Mouse (Mus musculus) midbrain, embryonic 16.5 days (tissue): ENCODE data around the gene Hipk2. TPM values are rescaled to one million over a fixed set of nuclear protein-coding genes. Genes with fewer than 3 reads are reported as not detected.

Experiments
- ATAC-seq: fragments of 200-750 bp; cut with Nextera tagmentation; 2 replicates; pipeline ENCODE4 v1.8.0; 2017; ENCODE audit warnings: moderate TSS enrichment
- H3K27ac ChIP-seq: fragments of 300-500 bp; sonication (generic); 2 replicates; pipeline ENCODE4 v1.5.1; 2014; ENCODE audit warnings: mild to moderate bottlenecking, low read length, mixed read lengths
- H3K27me3 ChIP-seq: fragments of 300-500 bp; sonication (generic); 2 replicates; pipeline ENCODE4 v1.6.1; 2014; ENCODE audit warnings: low read depth, low read length, mixed read lengths; ENCODE audit not compliant: control insufficient read depth, insufficient read depth
- H3K36me3 ChIP-seq: fragments of 300-500 bp; sonication (generic); 2 replicates; pipeline ENCODE4 v1.6.1; 2014; ENCODE audit warnings: mild to moderate bottlenecking, low read length, moderate library complexity, mixed read lengths; ENCODE audit not compliant: control insufficient read depth, insufficient read depth
- H3K4me1 ChIP-seq: fragments of 300-500 bp; sonication (generic); 2 replicates; pipeline ENCODE4 v1.6.1; 2014; ENCODE audit warnings: mild to moderate bottlenecking, low read length, mixed read lengths; ENCODE audit not compliant: control insufficient read depth, insufficient read depth
- H3K4me2 ChIP-seq: fragments of 300-500 bp; sonication (generic); 2 replicates; pipeline ENCODE4 v1.6.1; 2014; ENCODE audit warnings: mild to moderate bottlenecking, low read length, mixed read lengths
- H3K4me3 ChIP-seq: fragments of 300-500 bp; sonication (generic); 2 replicates; pipeline ENCODE4 v1.5.1; 2014; ENCODE audit warnings: low read depth, mild to moderate bottlenecking, low read length, moderate library complexity, mixed read lengths
- H3K9ac ChIP-seq: fragments of 300-500 bp; sonication (generic); 2 replicates; pipeline ENCODE4 v1.6.1; 2014; ENCODE audit warnings: low read depth, low read length, mixed read lengths
- H3K9me3 ChIP-seq: fragments of 300-500 bp; sonication (generic); replicated peaks from 2 replicates; pipeline ENCODE4 v1.6.1; 2014; ENCODE audit warnings: mild to moderate bottlenecking, low read length, mixed read lengths; ENCODE audit not compliant: control insufficient read depth, poor library complexity, severe bottlenecking
- WGBS: fragments of 180-500 bp; shearing (Covaris S2); extraction: QIAGEN DNeasy Blood & Tissue Kit; methylation state at CpG from one replicate; pipeline ENCODE4 v1.1.7; 2014; 5-methylcytosine and 5-hydroxymethylcytosine counted together
- polyA plus RNA-seq: library from polyadenylated mRNA; unstranded; fragments of >200 nt; fragmentation: Nextera tagmentation; extraction: Ambion mirVana; gene quantifications from 2 replicates; pipeline ENCODE4 v1.2.1, GENCODE M21; 2015

Gene Hipk2
- polyA plus RNA-seq, 1 experiment from 2014 or later, result 32.7 TPM

DNA sequence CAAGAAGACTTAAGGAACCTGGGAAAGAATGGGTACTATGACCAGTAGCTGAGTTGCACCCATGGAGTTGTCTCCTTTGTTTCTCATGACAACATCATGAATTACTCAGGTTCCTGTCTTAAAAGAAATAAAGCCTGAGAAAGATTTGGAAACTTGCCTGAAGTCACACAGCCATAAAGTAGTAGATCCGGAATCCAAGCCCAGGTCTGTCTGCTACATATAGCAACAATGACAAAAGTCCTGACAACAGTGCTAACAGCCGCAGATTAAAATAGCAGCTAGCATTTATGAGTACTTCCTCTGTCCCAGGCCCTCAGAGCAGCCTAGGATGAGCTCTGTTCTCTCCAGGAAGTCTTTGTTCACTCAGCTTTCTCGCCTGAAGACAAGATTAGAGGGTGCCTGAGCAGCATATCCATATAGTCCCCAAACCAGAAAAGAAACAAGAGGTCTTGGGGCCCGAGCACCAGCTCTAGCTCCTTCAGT is 69.0 kb downstream of the Hipk2 start:
- WGBS, result 74% methylated on average over 4 of the region's 4 CpGs

DNA sequence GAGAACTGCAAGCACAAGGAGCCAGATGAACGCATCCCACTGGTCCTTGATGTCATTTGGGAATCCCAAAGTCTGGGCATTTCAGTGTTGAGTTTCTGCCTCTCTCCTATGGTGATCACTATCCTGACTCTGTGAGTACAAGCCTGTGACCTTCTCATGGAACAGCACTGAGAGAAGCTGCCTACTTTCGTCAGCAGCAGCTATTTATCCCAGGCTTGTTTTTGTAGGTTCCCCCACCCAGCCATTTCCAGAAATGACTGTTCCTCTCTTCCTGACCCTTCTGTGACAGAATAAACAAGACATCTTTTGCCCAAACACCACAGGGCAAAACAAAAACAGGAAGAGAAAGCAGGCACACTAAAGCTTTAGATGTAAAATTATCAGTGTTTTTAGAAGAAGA is 70.4 kb downstream of the Hipk2 start:
- Histone ChIP-seq H3K36me3 (no peaks in the 10 kb centered on the region), H3K27ac (no peak overlapping the region), H3K4me2 (no peak overlapping the region), H3K4me3 (no peak overlapping the region), H3K9me3 (no peaks in the 10 kb centered on the region), H3K27me3 (no peaks in the 10 kb centered on the region), H3K4me1 (peaks cover 7% of the 10 kb centered on the region), H3K9ac (no peak overlapping the region)
- 86% methylated on average over 2 of the region's 2 CpGs for WGBS
- ATAC-seq, result no peak

More for the DNA sequence above, 69.0 kb downstream of the Hipk2 start:
- Histone ChIP-seq H3K9ac (no peak overlapping the region), H3K27ac (no peak overlapping the region), H3K4me2 (no peak overlapping the region), H3K27me3 (no peaks in the 10 kb centered on the region), H3K9me3 (no peaks in the 10 kb centered on the region), H3K4me3 (no peak overlapping the region), H3K36me3 (no peaks in the 10 kb centered on the region), H3K4me1 (peaks cover 4% of the 10 kb centered on the region)
- ATAC-seq, result no peak

DNA sequence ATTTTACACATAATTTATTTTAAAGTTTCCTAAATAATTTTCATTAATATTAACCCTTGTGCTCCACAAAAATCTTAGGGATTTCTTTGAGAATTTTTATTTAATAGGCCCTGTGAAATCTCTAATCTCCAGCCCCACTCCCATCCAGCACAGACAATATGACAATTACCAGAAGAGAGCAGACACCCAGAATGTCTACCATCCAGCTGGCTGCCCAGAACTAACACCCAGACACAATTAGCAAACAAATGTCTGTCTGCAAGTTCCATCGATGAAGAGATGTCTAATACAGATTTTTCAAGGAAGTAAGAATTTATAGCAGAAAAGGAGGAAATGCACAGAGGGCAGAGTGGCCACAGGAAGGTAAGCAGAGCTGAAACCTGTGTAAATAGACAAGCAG is 74.7 kb downstream of the Hipk2 start:
- Histone ChIP-seq H3K4me2 (no peak overlapping the region), H3K4me1 (peaks cover 7% of the 10 kb centered on the region), H3K27ac (no peak overlapping the region), H3K36me3 (no peaks in the 10 kb centered on the region), H3K9me3 (no peaks in the 10 kb centered on the region), H3K4me3 (no peak overlapping the region), H3K27me3 (no peaks in the 10 kb centered on the region), H3K9ac (no peak overlapping the region)
- no peak for ATAC-seq
- WGBS, result 90% methylated on average over 1 of the region's 1 CpGs

DNA sequence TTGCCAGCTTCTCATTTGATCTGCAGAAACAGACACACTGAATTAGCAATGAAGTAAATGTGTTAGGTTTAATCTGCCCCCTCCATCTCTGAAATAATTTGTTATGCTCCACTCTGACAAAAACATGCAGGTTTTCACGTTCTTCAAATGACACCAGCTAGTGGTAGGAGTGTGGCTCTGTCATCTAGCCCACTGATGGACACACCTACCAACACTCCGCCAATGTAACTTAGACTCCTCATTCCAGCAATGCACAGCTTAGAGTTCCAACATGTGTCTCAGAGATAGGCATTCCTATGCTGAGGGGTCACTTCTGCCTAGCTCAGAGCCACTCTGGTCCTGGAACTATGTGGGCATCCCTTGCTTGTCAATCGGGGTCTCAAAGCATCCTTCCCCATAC is 78.4 kb downstream of the Hipk2 start:
- no peaks in the 10 kb centered on the region for H3K36me3 ChIP-seq
- ATAC-seq, result no peak
- H3K4me3 ChIP-seq, result no peak overlapping the region
- H3K4me1 ChIP-seq, result peaks cover 5% of the 10 kb centered on the region; the same call in 1 of the 2 replicates
- no peaks in the 10 kb centered on the region for H3K27me3 ChIP-seq
- no peak overlapping the region for H3K9ac ChIP-seq
- H3K4me2 ChIP-seq, result no peak overlapping the region
- H3K27ac ChIP-seq, result no peak overlapping the region
- 89% methylated on average over 3 of the region's 3 CpGs for WGBS
- no peaks in the 10 kb centered on the region for H3K9me3 ChIP-seq

DNA sequence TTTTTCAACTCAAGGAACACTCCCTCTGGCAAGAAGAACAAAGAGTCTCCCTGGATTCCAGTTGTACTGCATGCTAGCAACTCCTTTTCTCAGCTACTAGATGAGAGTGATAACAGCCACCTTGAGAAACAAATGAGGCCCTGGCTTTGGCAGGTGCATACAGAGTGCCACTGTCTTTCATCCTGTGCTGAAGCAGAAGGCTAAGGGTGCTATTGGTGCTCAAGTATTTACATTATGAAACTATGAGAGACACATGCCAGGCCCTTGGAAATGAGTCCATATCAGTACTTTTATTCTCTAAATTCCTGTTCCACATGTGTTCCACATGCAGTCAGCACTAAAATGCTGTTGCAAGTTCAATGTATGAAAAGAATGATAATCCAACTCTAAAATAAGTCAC is 79.0 kb downstream of the Hipk2 start:
- Histone ChIP-seq H3K4me2 (no peak overlapping the region), H3K4me3 (no peak overlapping the region), H3K4me1 (peaks cover 5% of the 10 kb centered on the region; the same call in 1 of the 2 replicates), H3K9ac (no peak overlapping the region), H3K36me3 (no peaks in the 10 kb centered on the region), H3K27me3 (no peaks in the 10 kb centered on the region), H3K9me3 (no peaks in the 10 kb centered on the region), H3K27ac (no peak overlapping the region)
- ATAC-seq, result no peak

DNA sequence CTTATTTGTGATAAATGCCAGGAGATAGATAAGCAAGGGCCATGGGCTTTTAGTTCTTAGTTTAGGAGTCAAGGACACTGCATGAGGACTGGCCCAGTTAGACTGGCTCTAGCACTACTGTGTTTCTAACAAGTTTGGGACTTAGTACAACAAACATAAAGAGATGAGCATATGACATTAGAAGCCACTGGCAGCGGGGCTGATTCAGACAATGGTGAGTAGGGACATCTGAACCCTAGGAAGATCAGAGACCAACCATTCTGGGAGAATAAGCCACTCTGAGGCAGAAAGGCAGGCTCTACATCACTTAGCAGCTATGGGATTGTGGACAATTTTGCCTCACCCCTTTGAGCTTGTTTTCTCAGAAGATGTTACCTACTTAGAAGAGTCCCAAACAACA is 79.6 kb downstream of the Hipk2 start:
- no peak overlapping the region for H3K4me3 ChIP-seq
- no peak overlapping the region for H3K9ac ChIP-seq
- peaks cover 4% of the 10 kb centered on the region; the same call in 1 of the 2 replicates for H3K4me1 ChIP-seq
- no peak for ATAC-seq
- H3K4me2 ChIP-seq, result no peak overlapping the region
- no peaks in the 10 kb centered on the region for H3K36me3 ChIP-seq
- 73% methylated on average over 1 of the region's 1 CpGs for WGBS
- H3K9me3 ChIP-seq, result no peaks in the 10 kb centered on the region
- no peak overlapping the region for H3K27ac ChIP-seq
- H3K27me3 ChIP-seq, result no peaks in the 10 kb centered on the region

DNA sequence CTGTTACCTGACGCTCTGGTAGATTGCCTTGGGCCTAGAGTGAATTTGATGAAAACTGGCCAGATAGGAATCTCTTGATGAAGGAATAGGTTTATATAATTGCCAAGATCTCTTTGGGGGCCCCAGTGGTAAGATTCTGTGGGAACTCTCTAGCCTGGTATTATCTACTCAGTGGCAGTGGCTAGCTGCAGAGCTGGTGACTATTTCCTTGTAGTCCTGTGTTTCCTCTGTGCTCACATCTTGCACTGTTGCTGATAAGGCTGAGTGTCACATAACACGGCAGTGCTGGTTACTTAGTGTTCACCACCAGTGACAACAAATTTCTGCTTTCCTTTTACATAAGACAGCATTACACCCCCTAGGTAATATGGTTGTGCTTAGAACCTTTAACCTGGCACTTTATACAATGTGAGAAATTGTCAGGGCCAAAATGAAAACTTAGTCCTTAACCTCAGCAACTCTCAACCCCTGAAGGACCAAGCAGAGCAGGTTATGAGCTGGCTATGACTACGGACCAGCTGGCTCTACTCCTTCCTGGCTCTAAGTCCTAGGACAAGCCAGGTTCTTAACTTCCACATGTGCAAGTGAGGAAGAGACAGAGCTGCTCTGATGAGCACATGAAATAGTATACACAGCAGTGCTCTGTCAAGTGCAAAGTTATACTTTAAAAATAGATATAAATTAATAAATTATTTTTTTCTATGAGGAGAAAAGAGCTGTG is 80.7 kb downstream of the Hipk2 start:
- Histone ChIP-seq H3K9ac (no peak overlapping the region), H3K9me3 (no peaks in the 10 kb centered on the region), H3K4me1 (0 out of 2 replicates have a peak, but pooled peaks cover 3% of the 10 kb centered on the region), H3K4me2 (no peak overlapping the region), H3K36me3 (no peaks in the 10 kb centered on the region), H3K4me3 (no peak overlapping the region), H3K27ac (no peak overlapping the region), H3K27me3 (no peaks in the 10 kb centered on the region)
- WGBS, result 83% methylated on average over 3 of the region's 3 CpGs
- ATAC-seq, result no peak

DNA sequence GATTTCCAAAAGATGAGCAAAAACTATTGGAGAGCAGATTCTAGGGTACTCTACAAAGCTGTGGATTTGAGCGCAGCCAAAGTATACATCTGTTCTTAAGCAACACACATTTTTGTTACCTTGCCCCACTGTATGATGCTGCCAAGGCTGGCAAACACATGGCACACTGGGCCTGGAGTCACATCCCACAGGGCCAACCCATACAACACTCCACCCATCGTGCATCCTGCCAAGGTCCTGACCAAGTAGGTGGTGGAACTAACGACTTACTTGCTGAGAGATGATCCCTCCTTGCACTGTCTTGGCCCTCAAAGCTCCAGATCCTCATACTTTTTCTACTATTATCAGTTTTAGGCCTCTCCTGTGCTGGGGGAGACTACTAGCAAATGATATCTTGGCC is 83.0 kb downstream of the Hipk2 start:
- Histone ChIP-seq H3K4me3 (no peak overlapping the region), H3K4me2 (no peak overlapping the region), H3K27ac (no peak overlapping the region), H3K9ac (no peak overlapping the region), H3K4me1 (peaks cover 3% of the 10 kb centered on the region; the same call in 1 of the 2 replicates), H3K36me3 (no peaks in the 10 kb centered on the region), H3K9me3 (no peaks in the 10 kb centered on the region), H3K27me3 (no peaks in the 10 kb centered on the region)
- WGBS, result 94% methylated on average over 3 of the region's 3 CpGs
- no peak for ATAC-seq

DNA sequence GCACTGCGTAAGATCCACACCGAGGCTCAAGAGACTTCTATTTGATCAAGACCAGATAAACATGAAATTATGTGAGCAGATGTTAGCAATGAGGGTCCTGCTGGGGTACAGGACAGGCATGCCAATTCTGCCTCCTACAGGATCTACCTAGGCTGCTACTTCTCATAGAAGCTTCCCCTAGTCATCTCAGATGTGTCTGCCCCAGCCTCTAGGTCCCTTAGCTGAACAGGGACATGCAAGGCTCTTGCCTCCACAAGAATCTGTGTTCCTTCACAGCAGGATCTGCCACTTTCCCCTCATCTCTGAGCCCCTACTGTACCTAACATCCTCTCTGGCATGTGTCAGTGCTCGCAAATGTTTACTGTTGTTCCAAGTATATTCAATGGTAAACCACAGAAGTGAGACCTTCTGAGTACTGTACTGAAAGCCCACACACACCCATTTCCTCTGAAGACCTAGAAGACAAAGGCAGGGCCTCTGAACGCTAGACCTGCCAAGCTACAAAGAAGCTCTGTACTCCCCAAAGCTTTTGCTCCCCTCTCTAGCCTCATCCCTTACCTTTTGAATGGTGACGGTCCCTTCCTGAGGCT is 86.6 kb downstream of the Hipk2 start:
- Histone ChIP-seq H3K4me3 (no peak overlapping the region), H3K36me3 (no peaks in the 10 kb centered on the region), H3K27ac (no peak overlapping the region), H3K4me2 (no peak overlapping the region), H3K27me3 (no peaks in the 10 kb centered on the region), H3K9me3 (no peaks in the 10 kb centered on the region), H3K4me1 (peaks cover 17% of the 10 kb centered on the region), H3K9ac (no peak overlapping the region)
- ATAC-seq, result no peak
- WGBS, result 78% methylated on average over 5 of the region's 5 CpGs
